Comparison of ENCODE assay signal across 12 mouse cellular contexts in the genomic region with DNA sequence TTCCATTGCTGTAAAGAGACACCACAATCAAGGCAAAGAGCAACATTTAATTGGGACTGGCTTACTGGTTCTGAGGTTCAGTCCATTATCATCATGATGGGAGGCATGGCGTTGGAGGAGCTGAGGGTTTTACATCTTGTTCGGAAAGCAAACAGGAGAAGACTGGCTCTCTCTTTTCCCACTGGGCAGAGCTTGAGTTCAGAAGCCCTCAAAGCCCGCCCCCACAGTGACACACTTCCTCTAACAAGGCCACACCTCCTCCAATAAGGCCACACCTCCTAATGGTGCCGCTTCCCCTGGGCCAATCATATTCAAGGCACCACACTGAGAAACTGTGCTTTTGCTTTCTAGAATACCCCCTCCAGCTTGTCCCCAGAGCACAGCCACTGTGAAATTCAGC. TPM values are rescaled to one million over a fixed set of nuclear protein-coding genes. Genes with fewer than 3 reads are reported as not detected.
DNase-seq lines count a peak whose midpoint lies in the region; ATAC-seq and TF ChIP-seq lines count a peak whose summit lies in the region.
"Had no signal": no experiment of that assay in that cellular context is flagged by ENCODE, and none has a peak within 500 bp of the region (broad histone marks: within the 10 kb centered on the region; RNA-seq: fewer than 3 reads in every experiment).

No protein-coding gene starts in this region.

- no peaks in the 10 kb centered on the region for H3K27me3 ChIP-seq in testis, adult 2 months (ENCODE audit: control insufficient read depth, insufficient read depth, low read length)
- no peaks in the 10 kb centered on the region for H3K27me3 ChIP-seq in hindbrain, postnatal 0 days (ENCODE audit: insufficient read depth, low read length)

- H3K4me3 ChIP-seq in testis, adult 2 months (ENCODE audit: control insufficient read depth, low read depth, low read length) = peak overlapping the region; percentile 11; the same call in 1 of the 2 replicates
- H3K4me3 ChIP-seq in hindbrain, postnatal 0 days (ENCODE audit: low read length) = no peak overlapping the region

- WGBS in hindbrain, postnatal 0 days = 18% methylated on average over 4 of the region's 4 CpGs

- no peak overlapping the region for H3K9ac ChIP-seq in hindbrain, postnatal 0 days (replicated peaks; ENCODE audit: low read length)

- H3K27ac ChIP-seq in testis, adult 2 months (ENCODE audit: control insufficient read depth, insufficient read depth, low read depth, low read length) = no peak overlapping the region
- H3K27ac ChIP-seq in hindbrain, postnatal 0 days = no peak overlapping the region

- 0 out of 2 replicates have a peak, but pooled peaks have one; percentile 31 for ATAC-seq in hindbrain, postnatal 0 days
- ATAC-seq: Patski had no signal

- peaks cover 15% of the 10 kb centered on the region for H3K4me1 ChIP-seq in testis, adult 2 months (ENCODE audit: control insufficient read depth, insufficient read depth, low read length)
- peaks cover 7% of the 10 kb centered on the region; the same call in 1 of the 2 replicates for H3K4me1 ChIP-seq in hindbrain, postnatal 0 days (ENCODE audit: insufficient read depth, low read length)

- H3K9me3 ChIP-seq in hindbrain, postnatal 0 days (ENCODE audit: low read length) = no peaks in the 10 kb centered on the region

- H3K4me2 ChIP-seq in hindbrain, postnatal 0 days (ENCODE audit: low read depth, low read length) = no peak overlapping the region

- intact Hi-C loops in gastrocnemius, postnatal 14 days (cut with DNase I; ENCODE audit: low total_unique reads) = no loop called here

- TF ChIP-seq POLR2A in testis, adult 2 months (IDR thresholded peaks at IDR 0.05; ENCODE audit: control insufficient read depth, low read depth, low read length) = no peak

- TF ChIP-seq CTCF in testis, adult 2 months (IDR thresholded peaks at IDR 0.05; ENCODE audit: control insufficient read depth, insufficient read depth, insufficient replicate concordance, low read depth, low read length) = no peak
- TF ChIP-seq CTCF in hindbrain, postnatal 0 days (IDR thresholded peaks at IDR 0.05; ENCODE audit: low read depth) = no peak

- H3K36me3 ChIP-seq in testis, adult 2 months (ENCODE audit: control insufficient read depth, insufficient read depth, low read length) = no peaks in the 10 kb centered on the region
- no peaks in the 10 kb centered on the region for H3K36me3 ChIP-seq in hindbrain, postnatal 0 days (ENCODE audit: insufficient read depth, low read length)

- DNase-seq in testis, postnatal 10 days (ENCODE audit: low spot score) = no peak
- peak; percentile 97 for DNase-seq in ZHBTc4 (ENCODE audit: low read depth, low spot score)
- DNase-seq in hindbrain, postnatal 0 days (ENCODE audit: low spot score) = peak; percentile 38
- DNase-seq in retina, postnatal 1 day = peak; percentile 66
- no peak for DNase-seq in thymus, postnatal 14 days
- DNase-seq in right cerebral cortex, postnatal 14 days = no peak
- DNase-seq in gastrocnemius, postnatal 14 days = no peak
- DNase-seq: cerebellum, adult 9-10 months; lung, adult 2 months had no signal

RNA-seq across cellular contexts. Expression of gene Ogdhl, which starts 4.0 kb away (rescaled TPM):
- polyA plus RNA-seq in testis, adult 2 months (2012; rRNA removed) = 11.6 and 14.2 TPM in 2 replicates
- 33.5 and 34.0 TPM in 2 replicates for total RNA-seq in hindbrain, postnatal 0 days (2014; rRNA removed)
- polyA plus RNA-seq in hindbrain, postnatal 0 days (2015; fragmentation: Nextera tagmentation; extraction: Ambion mirVana) = 21.2 and 22.5 TPM in 2 replicates
- 1 to 10 TPM in 1 of 2 experiments, under 1 TPM in 1; 0.82 to 1.3 TPM for total RNA-seq in gastrocnemius, postnatal 14 days (2021)
- total RNA-seq: hematopoietic stem cell, adult 5-6 weeks had no signal

Comparison
In these comparisons a context has a peak if more than half of its experiments do, and no peak if none do; other contexts are left out.
1. DNase-seq: peak in ZHBTc4 (single experiment), hindbrain, postnatal 0 days (single experiment) and retina, postnatal 1 day (single experiment); none in testis, postnatal 10 days (single experiment), thymus, postnatal 14 days (single experiment), right cerebral cortex, postnatal 14 days (single experiment) and gastrocnemius, postnatal 14 days (single experiment).
2. RNA of gene Ogdhl, which starts 4.0 kb away (total RNA-seq): 33.5 to 34.0 TPM in hindbrain, postnatal 0 days; 0.82 to 1.3 TPM in gastrocnemius, postnatal 14 days; every median in the first group is over 10 times any median in the second.